Mouse (Mus musculus): ENCODE results near the gene Fcer2a. TPM values are rescaled to one million over a fixed set of nuclear protein-coding genes. Genes with fewer than 3 reads are reported as not detected.

Fcer2a gene
- polyA plus RNA-seq, 1 experiment from 2014 or later, result 0.34 TPM

- Histone ChIP-seq H3K36me3 (no peaks in the 10 kb centered on the region), H3K4me2 (no peak overlapping the region), H3K27me3 (no peaks in the 10 kb centered on the region), H3K27ac (replicated peaks) (no peak overlapping the region), H3K9me3 (no peaks in the 10 kb centered on the region), H3K4me1 (replicated peaks) (no peaks in the 10 kb centered on the region), H3K9ac (no peak overlapping the region), H3K4me3 (no peak overlapping the region)
- ATAC-seq (ENCODE audit: low FRiP score, low read depth), result no peak
- WGBS, result 85% methylated on average over 6 of the region's 6 CpGs
Observed at GRCm38 (mm10) chr8:3646824-3647531, 47.0 kb downstream of the Fcer2a start.

DNA sequence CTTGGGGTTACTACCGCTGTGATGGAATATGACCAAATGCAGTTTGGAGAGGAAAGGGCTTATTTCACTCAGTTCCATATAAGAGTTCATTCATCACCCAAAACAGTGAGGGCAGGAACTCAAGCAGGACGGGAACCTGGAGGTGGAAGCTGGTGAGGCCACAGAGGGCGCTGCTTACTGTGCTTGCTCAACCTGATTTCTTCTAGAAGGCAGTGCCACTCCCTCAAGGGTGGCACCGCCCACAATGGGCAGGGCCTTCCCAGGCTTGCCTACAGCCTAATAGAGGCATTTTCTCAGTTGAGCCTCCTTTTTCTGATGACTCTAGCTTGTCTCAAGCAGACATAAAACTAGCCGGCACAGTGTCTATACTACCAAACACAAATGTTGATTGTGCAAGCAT is 48.2 kb downstream of the Fcer2a start:
- H3K36me3 ChIP-seq, result no peaks in the 10 kb centered on the region
- ATAC-seq (ENCODE audit: low FRiP score, low read depth), result no peak
- no peaks in the 10 kb centered on the region for H3K4me1 ChIP-seq (replicated peaks)
- no peak overlapping the region for H3K27ac ChIP-seq (replicated peaks)
- no peaks in the 10 kb centered on the region for H3K27me3 ChIP-seq
- H3K4me3 ChIP-seq, result no peak overlapping the region
- no peaks in the 10 kb centered on the region for H3K9me3 ChIP-seq
- 25% methylated on average over 5 of the region's 5 CpGs for WGBS
- H3K4me2 ChIP-seq, result no peak overlapping the region
- no peak overlapping the region for H3K9ac ChIP-seq

Other genes starting within 250 kb of the Fcer2a start
- 4.3 and 4.5 TPM in 2 replicates for gene Pex11g, start 226.5 kb downstream of the Fcer2a start, polyA plus RNA-seq (2015; fragmentation: Nextera tagmentation; extraction: Ambion mirVana)
- gene Tex45, start 223.3 kb downstream of the Fcer2a start, polyA plus RNA-seq (2015; fragmentation: Nextera tagmentation; extraction: Ambion mirVana), result 0.30 and 0.39 TPM in 2 replicates
- gene Zfp358, start 201.0 kb downstream of the Fcer2a start, polyA plus RNA-seq (2015; fragmentation: Nextera tagmentation; extraction: Ambion mirVana), result 64.9 and 72.1 TPM in 2 replicates
- gene Mcoln1, start 193.7 kb downstream of the Fcer2a start, polyA plus RNA-seq (2015; fragmentation: Nextera tagmentation; extraction: Ambion mirVana), result 102 and 125 TPM in 2 replicates
- gene Pnpla6, start 178.8 kb downstream of the Fcer2a start, polyA plus RNA-seq (2015; fragmentation: Nextera tagmentation; extraction: Ambion mirVana), result 45.2 and 47.6 TPM in 2 replicates
- 0.54 and 0.66 TPM in 2 replicates for gene C330021F23Rik, start 126.2 kb downstream of the Fcer2a start, polyA plus RNA-seq (2015; fragmentation: Nextera tagmentation; extraction: Ambion mirVana)
- 43.3 and 51.7 TPM in 2 replicates for gene Camsap3, start 106.9 kb downstream of the Fcer2a start, polyA plus RNA-seq (2015; fragmentation: Nextera tagmentation; extraction: Ambion mirVana)
- gene Xab2, start 72.9 kb downstream of the Fcer2a start, polyA plus RNA-seq (2015; fragmentation: Nextera tagmentation; extraction: Ambion mirVana), result 46.3 and 49.9 TPM in 2 replicates
- 83.4 and 97.2 TPM in 2 replicates for gene Pet100, start 72.6 kb downstream of the Fcer2a start, polyA plus RNA-seq (2015; fragmentation: Nextera tagmentation; extraction: Ambion mirVana)
- gene Pcp2, start 68.6 kb downstream of the Fcer2a start, polyA plus RNA-seq (2015; fragmentation: Nextera tagmentation; extraction: Ambion mirVana), result 9.5 and 22.9 TPM in 2 replicates
- gene Stxbp2, start 63.2 kb downstream of the Fcer2a start, polyA plus RNA-seq (2015; fragmentation: Nextera tagmentation; extraction: Ambion mirVana), result 38.0 and 45.3 TPM in 2 replicates
- 0.42 and 0.78 TPM in 2 replicates for gene Retn, start 38.4 kb downstream of the Fcer2a start, polyA plus RNA-seq (2015; fragmentation: Nextera tagmentation; extraction: Ambion mirVana)
- 0.10 and 0.13 TPM in 2 replicates for gene Mcemp1, start 28.4 kb downstream of the Fcer2a start, polyA plus RNA-seq (2015; fragmentation: Nextera tagmentation; extraction: Ambion mirVana)
- 23.7 and 24.9 TPM in 2 replicates for gene Fcor, start 21.8 kb downstream of the Fcer2a start, polyA plus RNA-seq (2015; fragmentation: Nextera tagmentation; extraction: Ambion mirVana)
- 60.2 and 62.3 TPM in 2 replicates for gene Trappc5, start 17.9 kb downstream of the Fcer2a start, polyA plus RNA-seq (2015; fragmentation: Nextera tagmentation; extraction: Ambion mirVana)
- gene Clec4g, start 26.5 kb upstream of the Fcer2a start, polyA plus RNA-seq (2015; fragmentation: Nextera tagmentation; extraction: Ambion mirVana), result 0.16 TPM in 1 of 2 replicates, not detected in the other
- gene Cd209a, start 54.8 kb upstream of the Fcer2a start, polyA plus RNA-seq (2015; fragmentation: Nextera tagmentation; extraction: Ambion mirVana), result 0.12 TPM in 1 of 2 replicates, not detected in the other
- gene Cd209e, start 160.1 kb upstream of the Fcer2a start, polyA plus RNA-seq (2015; fragmentation: Nextera tagmentation; extraction: Ambion mirVana), result not detected in 2 replicates
- not detected in 2 replicates for gene Cd209d, start 184.4 kb upstream of the Fcer2a start, polyA plus RNA-seq (2015; fragmentation: Nextera tagmentation; extraction: Ambion mirVana)
- not detected in 2 replicates for gene Cd209b, start 232.7 kb upstream of the Fcer2a start, polyA plus RNA-seq (2015; fragmentation: Nextera tagmentation; extraction: Ambion mirVana)

Measured in hindbrain, embryonic 15.5 days (tissue).